Mouse (Mus musculus) T-cell, adult 2 months (primary cell): ENCODE results near the gene Cmtm4.

Experiments
- DNase-seq: peaks from one replicate; pipeline ENCODE4 v3.0.0; 2022; ENCODE audit warnings: low spot score

Cmtm4 gene

DNA sequence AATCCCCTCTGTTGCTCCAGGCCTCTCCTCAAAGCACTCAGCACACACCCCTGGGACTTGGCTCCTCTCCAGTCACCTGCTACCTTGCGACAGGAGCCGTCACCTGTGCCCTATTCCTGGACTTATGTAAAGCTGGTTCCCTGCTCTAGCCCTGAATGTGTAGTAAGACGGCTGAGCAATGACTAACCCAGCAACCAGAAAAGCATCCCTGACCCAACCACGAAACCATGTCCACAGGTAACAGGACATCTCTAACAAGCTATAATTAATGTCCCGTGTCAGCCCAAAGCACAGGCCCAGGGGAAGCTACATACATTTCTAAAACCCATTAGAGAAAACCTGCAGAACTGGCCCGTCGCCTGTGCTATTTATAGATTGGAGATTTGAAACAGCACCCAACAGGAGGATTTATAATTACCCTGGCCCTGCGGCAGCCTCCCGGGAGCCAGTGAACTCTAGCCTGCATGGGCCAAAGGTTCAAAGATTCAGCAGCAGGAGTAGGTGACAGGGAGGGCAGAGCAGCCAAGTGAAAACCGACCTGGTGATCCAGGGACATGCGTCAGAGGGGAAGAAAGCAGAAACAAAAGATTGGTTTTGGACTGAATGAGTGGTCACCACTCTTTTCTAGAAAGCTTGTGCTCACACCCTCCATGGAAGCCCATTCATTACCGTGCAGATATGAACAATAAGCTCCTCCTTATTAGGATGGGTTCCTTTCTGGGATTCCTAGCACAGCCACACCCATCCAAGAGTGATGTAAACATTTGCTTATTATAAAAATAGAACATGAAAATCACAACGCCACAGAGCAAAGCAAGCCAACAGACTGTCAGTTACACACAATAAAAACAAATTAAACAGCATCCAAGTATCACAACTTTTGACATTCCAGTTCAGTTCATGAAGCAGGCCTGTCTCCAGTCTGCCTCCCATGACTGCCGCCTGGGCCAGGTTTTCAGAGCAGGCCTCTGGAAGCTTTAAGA is 20.5 kb downstream of the Cmtm4 start:
- no peak for DNase-seq

DNA sequence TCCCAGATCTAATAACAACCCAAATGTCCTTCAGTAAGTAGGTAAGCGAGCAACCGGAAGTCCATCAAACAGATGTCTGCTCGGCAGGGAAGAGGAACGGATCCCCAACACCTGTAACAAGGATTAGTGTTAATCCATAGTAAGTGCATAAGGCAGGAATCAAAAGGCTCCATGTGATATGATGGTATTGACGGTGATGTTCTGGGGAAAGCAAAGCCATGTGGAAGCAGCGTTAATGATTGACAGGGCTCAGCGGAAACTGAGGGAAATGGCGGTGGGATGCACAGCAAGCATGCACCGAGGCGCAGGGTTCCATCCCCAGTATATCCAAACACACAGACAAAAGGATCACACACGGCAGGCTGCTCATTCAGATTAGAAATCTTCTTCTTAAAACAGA is 21.3 kb downstream of the Cmtm4 start:
- DNase-seq: no peak

DNA sequence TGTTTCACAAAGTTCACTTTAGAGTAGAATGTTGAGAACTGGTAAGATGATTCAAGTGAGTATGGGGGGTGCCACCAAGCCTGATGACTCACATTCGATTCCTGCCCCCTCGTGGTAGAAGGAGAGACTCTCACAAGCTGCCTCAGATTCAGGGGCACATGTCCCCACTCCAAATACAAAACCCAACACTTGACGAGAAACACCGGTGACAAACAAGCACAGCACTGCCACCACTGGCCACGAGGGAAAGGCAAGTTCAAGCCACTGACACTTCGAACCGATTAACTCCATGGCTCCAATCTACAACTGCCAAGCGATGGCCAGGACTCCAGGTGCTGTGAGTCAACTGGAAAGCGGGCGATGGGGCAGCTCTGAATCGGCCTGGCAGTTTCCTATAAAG is 21.8 kb downstream of the Cmtm4 start:
- no peak for DNase-seq

DNA sequence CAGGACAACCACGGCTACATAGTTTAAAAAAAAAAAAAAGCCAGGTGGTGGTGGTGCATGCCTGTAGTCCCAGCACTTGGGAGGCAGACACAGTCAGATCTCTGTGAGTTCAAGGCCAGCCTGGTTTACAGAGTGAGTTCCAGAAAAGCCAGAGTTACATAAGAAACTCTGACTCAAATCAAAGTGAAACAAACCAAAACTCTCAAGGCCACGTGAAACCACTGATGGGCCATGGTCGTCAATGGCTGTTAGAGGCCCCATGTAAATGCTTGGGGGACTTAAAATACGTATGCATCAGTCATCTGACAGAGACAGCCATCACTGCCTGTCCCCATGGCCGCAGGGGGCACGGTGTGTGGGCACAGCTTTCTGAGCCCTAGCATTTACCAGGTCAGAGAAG is 24.5 kb downstream of the Cmtm4 start:
- DNase-seq: no peak

DNA sequence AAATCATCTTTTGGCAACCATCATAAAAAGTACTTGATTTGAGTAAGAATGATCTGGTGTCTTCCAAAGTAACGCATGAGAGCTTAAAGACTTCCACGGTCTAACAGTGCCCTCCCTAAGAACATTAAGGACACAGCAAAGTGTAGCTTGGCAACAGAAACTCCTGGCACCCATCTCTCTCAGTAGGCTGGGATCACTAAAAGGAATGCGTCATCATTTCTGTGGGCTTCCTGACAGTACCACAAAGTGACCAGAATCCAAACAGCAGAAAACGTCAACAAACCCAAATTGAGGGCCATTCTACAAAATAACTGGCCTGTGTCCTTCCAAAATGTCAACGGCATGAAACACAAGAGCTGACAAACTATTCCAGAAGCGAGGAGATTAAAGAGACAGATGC is 25.5 kb downstream of the Cmtm4 start:
- no peak for DNase-seq

DNA sequence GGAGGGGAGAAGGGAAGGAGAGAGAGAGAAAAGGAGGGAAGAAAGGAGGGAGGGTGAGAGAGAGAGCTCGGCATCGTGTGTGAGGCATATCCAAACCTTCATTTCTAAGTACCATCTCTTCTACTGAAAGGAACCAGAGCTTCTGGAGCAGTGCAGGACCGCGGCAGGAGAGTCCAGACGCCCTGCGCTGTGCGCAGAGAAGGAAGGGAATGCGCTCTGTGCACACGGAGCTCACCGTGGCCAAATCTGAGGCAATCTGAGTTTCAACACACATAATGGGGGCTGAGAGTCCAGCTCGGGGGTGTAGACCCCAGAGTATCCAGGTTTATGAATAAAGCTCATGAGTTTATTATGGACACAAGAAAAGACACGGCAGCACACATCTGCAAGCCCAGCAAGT is 26.0 kb downstream of the Cmtm4 start:
- no peak for DNase-seq

DNA sequence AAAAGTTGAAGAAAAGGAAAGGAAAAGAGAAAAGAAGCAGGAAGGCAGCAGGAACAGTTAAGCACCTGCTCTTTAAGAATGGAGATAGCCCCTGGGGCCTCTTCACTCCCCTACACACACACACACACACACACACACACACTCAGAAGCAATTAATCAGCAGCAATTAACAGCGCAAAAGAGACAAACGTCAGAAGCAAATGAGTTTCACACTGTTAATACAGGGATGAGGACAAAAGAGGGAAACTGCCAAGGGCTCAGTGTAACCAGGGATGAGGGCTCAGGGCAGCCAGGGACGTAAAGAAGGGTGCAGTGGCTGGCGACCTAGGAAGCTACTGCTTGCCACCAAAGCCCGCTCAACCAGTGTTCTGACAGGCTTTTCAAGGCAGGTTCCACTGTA is 28.2 kb downstream of the Cmtm4 start:
- no peak for DNase-seq

DNA sequence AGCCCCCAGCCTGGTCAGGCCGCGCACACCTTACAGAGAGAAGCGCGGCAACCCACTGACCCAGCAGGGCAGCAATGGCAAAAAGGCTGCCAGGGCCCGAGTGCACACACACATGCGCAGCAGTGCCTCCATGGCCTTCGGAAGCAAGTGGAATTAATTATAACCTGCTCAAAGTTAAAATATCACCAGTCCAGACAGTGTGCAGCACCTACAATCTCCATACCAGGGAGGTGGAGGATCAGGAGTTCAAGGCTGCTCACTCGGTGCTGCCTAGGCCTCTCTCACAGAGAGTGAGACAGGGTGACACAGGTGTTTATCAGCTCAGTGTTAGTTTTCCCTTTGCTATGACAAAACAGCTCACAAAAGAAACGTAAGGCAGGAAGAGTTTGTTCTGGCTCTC is 29.9 kb downstream of the Cmtm4 start:
- no peak for DNase-seq

DNA sequence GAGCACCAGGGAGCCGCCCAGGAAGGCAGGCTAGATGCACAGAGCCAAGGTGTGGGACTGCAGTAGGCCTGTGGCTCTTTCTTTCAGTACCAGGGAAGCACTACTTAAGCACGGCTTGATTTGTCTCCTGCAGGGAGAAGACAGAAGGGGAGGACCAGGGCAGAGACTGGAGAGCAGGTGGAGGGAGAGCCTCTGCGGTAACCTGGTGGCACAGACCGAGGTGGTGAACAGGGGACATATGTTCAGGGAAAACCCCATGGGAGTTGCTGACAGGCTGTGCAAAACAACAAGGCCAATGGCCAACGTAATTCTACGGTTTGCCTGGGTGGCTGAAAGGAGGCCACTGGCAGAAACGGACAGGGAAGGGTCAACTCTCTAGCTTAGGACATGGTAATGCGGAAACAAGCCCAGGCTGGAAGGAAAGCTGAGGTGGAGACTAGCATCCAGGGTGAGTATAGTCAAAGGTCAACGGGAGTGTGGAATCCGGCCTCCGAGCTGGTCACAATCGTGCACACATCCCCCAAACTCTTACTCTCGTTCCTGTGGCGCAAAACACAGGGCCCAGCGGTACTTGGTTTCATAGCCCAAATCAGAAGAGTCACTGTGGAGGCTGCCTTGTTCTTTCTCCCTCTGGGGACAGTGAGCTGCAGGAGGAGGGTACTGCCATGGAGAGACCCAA is 35.7 kb downstream of the Cmtm4 start:
- DNase-seq: no peak

DNA sequence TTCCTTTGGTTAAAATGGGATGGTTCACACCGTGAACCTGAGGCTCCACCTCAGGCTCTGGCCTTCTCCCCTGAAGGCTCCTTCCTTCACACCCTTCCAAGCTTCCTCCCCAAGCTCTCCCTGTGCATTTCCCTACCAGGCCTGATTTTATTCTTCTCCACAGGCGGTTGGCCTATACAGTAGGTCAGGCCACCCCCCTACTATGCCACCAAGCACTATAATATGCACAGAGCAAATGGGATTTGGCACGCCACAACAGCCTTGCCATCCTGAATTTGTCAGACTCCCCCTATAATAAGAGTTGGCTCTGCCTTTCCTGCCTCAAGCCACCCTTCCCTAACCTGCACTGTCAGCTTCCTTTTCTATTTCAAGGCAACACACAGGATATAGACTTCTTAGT is 37.0 kb downstream of the Cmtm4 start:
- no peak for DNase-seq

DNA sequence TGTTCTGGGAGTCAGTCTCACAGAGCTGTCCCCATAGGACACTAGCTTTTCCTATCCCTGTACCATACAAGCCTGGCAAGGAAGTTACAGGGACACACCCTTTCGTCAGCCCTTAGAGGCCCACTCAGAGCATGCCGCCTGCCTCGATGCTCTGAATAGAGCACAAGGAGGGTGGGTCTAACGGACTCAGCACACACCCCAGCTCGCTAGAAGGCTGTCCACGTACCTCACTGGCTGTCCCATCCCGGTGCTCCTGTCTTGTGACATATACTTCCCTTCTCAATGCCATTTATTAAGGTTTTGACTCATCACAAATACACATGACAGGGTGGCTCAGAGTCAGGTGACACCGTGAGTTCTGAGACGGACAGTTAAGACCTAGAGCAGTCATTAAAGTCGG is 41.1 kb downstream of the Cmtm4 start:
- no peak for DNase-seq

DNA sequence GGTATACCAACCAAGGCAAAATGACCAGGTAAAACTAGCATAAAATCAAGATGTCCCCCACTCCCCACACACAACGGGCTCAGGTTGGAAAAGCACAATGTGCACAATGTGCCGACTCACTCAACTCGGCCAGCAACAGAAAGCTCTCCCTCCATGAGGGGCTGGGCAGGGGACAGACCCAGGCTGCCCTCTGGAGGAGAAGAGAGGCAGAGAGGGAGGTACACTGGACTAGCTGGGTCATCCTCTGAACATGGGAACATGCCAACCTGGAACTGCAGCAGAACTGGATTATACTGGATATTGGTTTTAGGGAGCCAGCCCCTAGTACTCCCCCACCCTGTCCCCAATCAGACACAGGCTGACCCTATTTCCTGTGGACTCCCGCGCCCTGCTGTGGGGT is 42.4 kb downstream of the Cmtm4 start:
- DNase-seq: no peak

DNA sequence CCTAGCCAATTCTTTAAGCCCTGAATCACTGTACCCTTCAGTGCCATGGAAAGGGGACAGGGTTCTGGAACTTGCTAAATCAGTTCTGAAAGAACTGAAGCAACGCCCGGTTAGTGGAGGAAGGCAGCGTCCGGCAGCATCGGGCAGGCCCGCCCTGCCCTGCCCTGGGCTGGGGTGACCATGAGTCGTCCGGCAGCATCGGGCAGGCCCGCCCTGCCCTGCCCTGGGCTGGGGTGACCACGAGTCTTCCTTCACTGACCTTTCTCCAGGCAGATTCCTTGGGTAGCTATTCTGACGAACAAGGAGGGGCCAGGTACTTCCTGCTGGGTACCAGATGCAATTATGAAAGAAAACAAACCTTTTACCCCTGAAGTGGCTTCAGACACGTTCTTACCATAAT is 45.6 kb downstream of the Cmtm4 start:
- DNase-seq: no peak

DNA sequence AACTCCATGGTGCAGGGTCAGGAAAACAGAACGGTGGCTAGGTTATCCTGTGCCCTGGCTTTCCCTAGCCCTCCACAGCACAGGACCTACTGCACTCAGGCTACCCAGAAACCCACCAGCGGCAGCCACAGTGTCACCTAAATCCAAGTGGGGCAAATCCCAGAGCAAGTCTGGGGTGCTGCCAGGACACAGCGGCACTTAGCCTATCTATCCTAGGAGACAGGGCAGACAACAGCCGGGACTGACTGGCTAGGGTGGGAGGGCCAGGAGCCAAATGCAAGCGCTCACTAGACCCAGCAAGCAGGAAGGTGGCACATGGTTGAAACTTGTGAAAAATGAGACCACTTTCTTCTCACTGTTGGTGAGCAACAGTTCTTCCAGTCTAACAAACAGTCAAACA is 46.6 kb downstream of the Cmtm4 start:
- DNase-seq: no peak

DNA sequence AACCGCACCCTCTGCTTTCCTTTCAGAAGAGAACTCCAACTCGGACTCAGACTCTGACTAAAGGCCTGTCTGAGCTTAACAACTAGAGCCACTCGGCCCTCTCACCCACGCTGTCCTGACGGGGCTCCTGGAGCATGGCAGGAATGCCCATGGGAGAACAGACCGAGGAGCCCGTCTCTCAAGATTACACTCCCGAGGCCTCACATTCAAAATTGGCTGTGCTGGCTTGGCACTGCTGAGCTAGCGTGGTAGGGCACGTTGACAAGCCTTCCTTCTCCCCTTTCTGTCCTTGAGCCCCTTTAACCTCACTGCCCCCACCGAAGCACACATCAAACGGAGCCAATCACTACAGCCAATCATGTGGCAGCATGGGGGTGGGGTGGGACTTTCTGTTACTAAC is 48.9 kb downstream of the Cmtm4 start:
- DNase-seq: no peak

DNA sequence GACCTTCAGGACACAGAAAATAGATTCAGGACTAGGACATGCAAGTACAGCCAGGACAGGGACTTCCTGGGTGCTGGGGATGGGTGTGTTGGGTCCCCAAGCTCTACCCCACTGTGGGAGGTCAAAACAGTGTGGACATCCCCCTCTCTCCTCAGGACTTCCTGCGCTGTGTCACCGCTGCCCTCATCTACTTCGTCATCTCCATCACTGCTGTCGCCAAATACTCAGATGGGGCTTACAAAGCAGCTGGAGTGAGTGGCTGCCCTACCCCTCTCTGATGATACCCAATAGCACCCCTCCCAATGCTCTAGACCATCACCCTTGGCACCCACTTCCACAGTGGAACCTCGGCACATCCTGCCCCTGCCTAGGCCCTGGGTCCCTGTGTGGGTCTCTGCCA is 51.0 kb downstream of the Cmtm4 start:
- no peak for DNase-seq

DNA sequence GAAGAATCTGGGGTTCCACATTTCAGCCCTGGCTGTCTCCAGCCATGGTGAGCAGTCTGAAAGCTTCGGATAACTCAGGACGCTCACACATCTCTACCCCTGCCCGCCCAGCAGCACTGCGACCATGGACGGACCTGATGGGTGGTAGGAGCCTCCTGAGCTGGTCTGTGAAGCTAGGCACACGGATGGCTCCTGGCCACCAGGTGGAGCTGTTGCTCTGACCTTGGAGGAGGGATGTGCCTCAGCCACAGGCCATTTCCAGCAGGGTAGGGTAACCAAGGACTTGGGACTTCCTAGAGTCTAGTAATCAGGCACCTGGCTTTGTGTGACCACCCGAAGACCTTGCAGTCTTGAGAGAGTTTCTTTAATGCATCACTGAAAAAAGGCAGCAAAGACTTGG is 51.6 kb downstream of the Cmtm4 start:
- DNase-seq: peak; percentile 71

DNA sequence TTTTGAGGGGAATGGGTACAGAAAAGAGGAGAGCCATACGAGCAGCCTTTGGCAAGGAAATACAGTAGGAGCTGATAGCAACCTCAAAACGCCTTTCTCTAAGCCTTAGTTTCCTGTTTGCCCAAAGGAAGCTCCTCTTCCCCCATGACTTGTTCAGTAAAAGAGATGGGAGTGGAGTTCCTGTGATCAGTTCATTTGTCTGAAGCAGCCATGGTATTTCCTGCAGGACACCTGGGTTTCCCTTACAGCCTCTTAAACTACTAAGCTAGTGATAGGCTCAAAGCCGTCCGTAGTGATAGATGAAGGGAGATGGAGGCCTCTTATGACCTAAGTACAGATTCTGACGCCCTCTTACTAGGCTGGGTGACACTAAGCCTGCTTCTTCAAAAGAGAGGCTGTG is 53.2 kb downstream of the Cmtm4 start:
- DNase-seq: no peak

DNA sequence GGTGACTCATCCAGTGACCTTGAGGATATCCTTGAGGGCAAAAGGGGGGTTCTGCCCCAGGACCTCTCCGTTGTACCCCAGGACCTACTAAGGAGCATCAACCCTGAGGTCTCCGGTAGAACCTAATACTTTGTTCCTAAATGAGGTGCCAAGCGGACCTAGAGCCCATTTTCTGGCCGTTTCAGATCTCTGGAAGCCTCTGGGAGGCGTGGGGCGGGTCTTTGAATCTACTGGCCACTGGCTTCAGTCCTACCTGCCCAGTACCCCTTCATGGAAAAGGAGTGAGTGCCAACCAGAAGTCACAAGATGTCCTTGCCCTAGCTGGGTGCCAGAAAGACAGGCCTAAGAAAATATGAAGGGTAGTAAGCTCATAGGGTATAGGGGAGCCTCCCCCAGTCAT is 53.9 kb downstream of the Cmtm4 start:
- no peak for DNase-seq

DNA sequence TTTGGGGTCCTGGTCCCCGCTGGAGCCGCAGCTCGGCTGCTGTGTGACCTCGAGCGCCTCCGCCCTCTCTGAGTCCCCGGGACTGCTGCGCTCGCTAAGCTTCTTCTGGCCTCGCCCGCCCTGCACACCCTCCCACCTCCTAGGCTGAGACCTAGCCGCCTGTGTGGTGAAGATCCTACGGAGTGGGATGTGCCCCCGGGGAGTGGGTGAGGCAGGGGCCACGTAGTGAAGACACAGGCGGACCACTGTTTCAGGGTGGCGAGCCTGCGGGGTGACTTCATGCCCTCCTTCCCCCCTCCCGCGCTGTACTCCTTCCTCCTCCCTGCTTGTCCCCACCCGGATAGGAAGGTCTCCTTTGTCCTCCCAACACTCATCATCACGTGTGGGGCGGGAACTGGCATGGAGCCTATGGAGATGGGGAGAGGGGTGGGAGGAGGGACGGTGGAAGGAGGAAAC is 54.5 kb downstream of the Cmtm4 start:
- DNase-seq: no peak

DNA sequence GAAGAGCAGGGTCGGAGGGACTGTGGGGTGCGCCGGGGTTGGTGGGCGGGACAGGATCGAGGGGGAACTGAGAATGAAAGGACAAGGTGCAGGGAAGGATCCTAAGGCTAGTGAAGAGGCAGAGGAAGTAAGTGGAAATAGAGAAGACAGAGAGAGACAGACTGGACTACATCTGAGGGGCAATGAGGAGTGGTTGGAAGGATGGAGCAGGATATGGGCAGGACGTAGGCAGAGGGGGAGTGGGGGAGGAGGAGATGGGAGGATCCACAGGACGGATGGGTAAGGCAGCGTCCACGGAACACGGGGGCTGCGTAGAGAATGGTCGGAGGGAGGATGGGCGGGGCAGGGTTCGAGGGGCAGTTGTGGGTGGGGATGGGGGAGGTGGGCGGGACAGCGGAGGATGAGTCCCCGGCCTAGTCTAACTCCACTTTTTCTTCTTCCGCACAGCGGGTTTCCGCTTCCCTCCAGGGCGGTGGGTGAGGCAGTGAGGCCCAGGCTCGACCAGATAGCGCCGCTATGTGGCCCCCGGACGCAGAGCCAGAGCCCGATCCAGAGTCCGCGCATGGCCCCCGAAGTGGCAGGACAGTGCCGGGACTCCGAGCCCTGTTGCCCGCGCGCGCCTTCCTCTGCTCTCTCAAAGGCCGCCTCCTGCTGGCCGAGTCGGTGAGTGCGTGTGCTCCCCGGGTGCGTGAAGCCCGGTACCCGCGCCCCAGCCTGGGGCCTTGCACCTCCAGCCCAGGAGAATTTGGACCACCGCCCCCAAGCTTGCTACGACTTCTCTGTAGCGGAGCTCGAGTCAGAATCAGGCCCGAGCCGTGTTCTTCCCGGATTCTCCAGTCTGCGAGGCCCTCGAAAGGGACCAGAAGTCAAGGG is 55.1 kb downstream of the Cmtm4 start:
- DNase-seq: peak; percentile 73

DNA sequence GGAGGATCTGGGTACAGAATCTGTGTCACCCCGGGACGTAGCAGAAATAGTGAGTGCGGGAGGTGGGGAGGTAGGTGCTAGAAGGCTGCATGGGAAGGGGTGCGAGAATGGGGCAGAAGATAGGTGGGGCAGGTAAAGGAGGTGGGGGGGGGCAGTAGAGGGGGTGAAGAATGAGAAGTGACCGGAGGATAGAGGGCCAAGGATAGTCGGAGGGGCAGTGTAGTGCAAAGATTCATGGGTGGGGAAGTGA is 55.7 kb downstream of the Cmtm4 start:
- no peak for DNase-seq
